11 mouse cellular contexts compared by ENCODE assay signal in genomic region chr9:65577511-65578196, GRCm38 (mm10). TPM values are rescaled to one million over a fixed set of nuclear protein-coding genes. Genes with fewer than 3 reads are reported as not detected.
DNase-seq lines count a peak whose midpoint lies in the region; ATAC-seq and TF ChIP-seq lines count a peak whose summit lies in the region.
"Had no signal": no experiment of that assay in that cellular context is flagged by ENCODE, and none has a peak within 500 bp of the region (broad histone marks: within the 10 kb centered on the region; RNA-seq: fewer than 3 reads in every experiment).

No protein-coding gene starts in this region.

- no peak for DNase-seq in heart, postnatal 10 days
- no peak for DNase-seq in midbrain, embryonic 11.5 days (ENCODE audit: low spot score, missing footprints)
- DNase-seq in midbrain, embryonic 10.5 days (ENCODE audit: low spot score) = no peak
- no peak for DNase-seq in heart, postnatal 0 days (ENCODE audit: low spot score)
- DNase-seq in cerebellum, adult 9-10 months = no peak
- no peak for DNase-seq in spleen, postnatal 14 days (ENCODE audit: low spot score in 2 of 2)
- DNase-seq: thymus, postnatal 14 days had no signal

- H3K9ac ChIP-seq in heart, embryonic 15.5 days = 0 out of 2 replicates have a peak overlapping the region, but pooled peaks have one; percentile 26
- H3K9ac ChIP-seq in midbrain, embryonic 11.5 days (ENCODE audit: low read length) = 0 out of 2 replicates have a peak overlapping the region, but pooled peaks have one; percentile 12
- H3K9ac ChIP-seq in heart, postnatal 0 days (replicated peaks; ENCODE audit: low read depth, low read length) = 0 out of 2 replicates have a peak overlapping the region, but pooled peaks have one; percentile 40
- peak overlapping the region; percentile 54 for H3K9ac ChIP-seq in stomach, embryonic 16.5 days (ENCODE audit: low read length)

- peaks cover 8% of the 10 kb centered on the region for H3K36me3 ChIP-seq in heart, embryonic 15.5 days
- no peaks in the 10 kb centered on the region for H3K36me3 ChIP-seq in midbrain, embryonic 11.5 days (ENCODE audit: control insufficient read depth, insufficient read depth, low read length)
- peaks cover 3% of the 10 kb centered on the region for H3K36me3 ChIP-seq in midbrain, embryonic 10.5 days
- H3K36me3 ChIP-seq in heart, postnatal 0 days (replicated peaks; ENCODE audit: control insufficient read depth, insufficient read depth, low read length) = peaks cover 8% of the 10 kb centered on the region
- 0 out of 2 replicates have a peak, but pooled peaks cover under 1% of the 10 kb centered on the region for H3K36me3 ChIP-seq in stomach, embryonic 16.5 days (ENCODE audit: control insufficient read depth, insufficient read depth, low read length)

- WGBS in heart, embryonic 15.5 days = 83% methylated on average over 4 of the region's 4 CpGs
- 84% methylated on average over 4 of the region's 4 CpGs for WGBS in midbrain, embryonic 11.5 days
- WGBS in midbrain, embryonic 10.5 days = 92% methylated on average over 4 of the region's 4 CpGs
- WGBS in heart, postnatal 0 days = 90% methylated on average over 4 of the region's 4 CpGs
- WGBS in stomach, embryonic 16.5 days = 86% methylated on average over 4 of the region's 4 CpGs

- peak overlapping the region; percentile 86 for H3K27ac ChIP-seq in heart, embryonic 15.5 days
- H3K27ac ChIP-seq in midbrain, embryonic 11.5 days (ENCODE audit: low read depth, low read length) = no peak overlapping the region
- H3K27ac ChIP-seq in midbrain, embryonic 10.5 days (replicated peaks) = no peak overlapping the region; the same call in 1 of the 2 replicates
- peak overlapping the region; percentile 58 for H3K27ac ChIP-seq in heart, postnatal 0 days (ENCODE audit: low read depth)
- peak overlapping the region; percentile 83 for H3K27ac ChIP-seq in stomach, embryonic 16.5 days (ENCODE audit: low read length)

- no peak for TF ChIP-seq CTCF in heart, postnatal 0 days (IDR thresholded peaks at IDR 0.05; ENCODE audit: low read depth)

- no peak overlapping the region for H3K4me3 ChIP-seq in heart, embryonic 15.5 days
- H3K4me3 ChIP-seq in midbrain, embryonic 11.5 days (ENCODE audit: low read depth, low read length) = no peak overlapping the region
- H3K4me3 ChIP-seq in midbrain, embryonic 10.5 days = no peak overlapping the region
- H3K4me3 ChIP-seq in heart, postnatal 0 days (ENCODE audit: low read depth, low read length) = no peak overlapping the region
- peak overlapping the region; percentile 66 for H3K4me3 ChIP-seq in stomach, embryonic 16.5 days (replicated peaks; ENCODE audit: low read length)

- H3K4me2 ChIP-seq in heart, embryonic 15.5 days = peak overlapping the region; percentile 22
- no peak overlapping the region for H3K4me2 ChIP-seq in midbrain, embryonic 11.5 days
- H3K4me2 ChIP-seq in heart, postnatal 0 days (ENCODE audit: low read depth, low read length) = peak overlapping the region; percentile 72; the same call in 1 of the 2 replicates
- peak overlapping the region; percentile 65 for H3K4me2 ChIP-seq in stomach, embryonic 16.5 days (ENCODE audit: low read depth, low read length)

- no peak for ATAC-seq in heart, embryonic 15.5 days (replicated peaks; ENCODE audit: insufficient number of reproducible peaks, insufficient read depth, low FRiP score, low read depth)
- no peak for ATAC-seq in midbrain, embryonic 11.5 days (ENCODE audit: low FRiP score)
- ATAC-seq in heart, postnatal 0 days (ENCODE audit: insufficient read depth, low read depth) = no peak
- no peak for ATAC-seq in stomach, embryonic 16.5 days (ENCODE audit: insufficient read depth, low FRiP score)

- H3K27me3 ChIP-seq in heart, embryonic 15.5 days = no peaks in the 10 kb centered on the region
- no peaks in the 10 kb centered on the region for H3K27me3 ChIP-seq in midbrain, embryonic 11.5 days (ENCODE audit: control insufficient read depth, insufficient read depth, low read length)
- H3K27me3 ChIP-seq in midbrain, embryonic 10.5 days (ENCODE audit: low read depth, poor library complexity, severe bottlenecking) = 0 out of 2 replicates have a peak, but pooled peaks cover 5% of the 10 kb centered on the region
- no peaks in the 10 kb centered on the region for H3K27me3 ChIP-seq in heart, postnatal 0 days (ENCODE audit: control insufficient read depth, insufficient read depth, low read length)
- no peaks in the 10 kb centered on the region for H3K27me3 ChIP-seq in stomach, embryonic 16.5 days (ENCODE audit: control insufficient read depth, insufficient read depth, low read length)

- peaks cover 57% of the 10 kb centered on the region for H3K4me1 ChIP-seq in heart, embryonic 15.5 days (replicated peaks)
- H3K4me1 ChIP-seq in midbrain, embryonic 11.5 days (ENCODE audit: control insufficient read depth, insufficient read depth, low read length) = peaks cover 21% of the 10 kb centered on the region
- peaks cover 55% of the 10 kb centered on the region for H3K4me1 ChIP-seq in midbrain, embryonic 10.5 days
- peaks cover 27% of the 10 kb centered on the region for H3K4me1 ChIP-seq in heart, postnatal 0 days (ENCODE audit: control insufficient read depth, insufficient read depth)
- H3K4me1 ChIP-seq in stomach, embryonic 16.5 days (ENCODE audit: control insufficient read depth, insufficient read depth, low read length) = peaks cover 29% of the 10 kb centered on the region

- no peak for TF ChIP-seq EP300 in heart, postnatal 0 days (IDR thresholded peaks at IDR 0.05; ENCODE audit: low read depth)

- no peaks in the 10 kb centered on the region for H3K9me3 ChIP-seq in heart, embryonic 15.5 days (replicated peaks)
- no peaks in the 10 kb centered on the region for H3K9me3 ChIP-seq in midbrain, embryonic 11.5 days (ENCODE audit: control insufficient read depth, low read length)
- no peaks in the 10 kb centered on the region for H3K9me3 ChIP-seq in midbrain, embryonic 10.5 days (replicated peaks)
- H3K9me3 ChIP-seq in heart, postnatal 0 days (replicated peaks; ENCODE audit: control insufficient read depth, low read length) = no peaks in the 10 kb centered on the region
- H3K9me3 ChIP-seq in stomach, embryonic 16.5 days (replicated peaks; ENCODE audit: control insufficient read depth, low read length) = no peaks in the 10 kb centered on the region
- H3K9me3 ChIP-seq: G1E had no signal

- intact Hi-C loops in heart, postnatal 10 days (cut with DNase I) = loop anchor here (2.0 to 5.0 kb wide), 3 partner anchors 15 to 35 kb away; no protein-coding TSS in a partner anchor

RNA-seq across cellular contexts. Expression of gene Plekho2, which starts 2.2 kb away (rescaled TPM):
- 9.8 and 14.8 TPM in 2 replicates for polyA plus RNA-seq in heart, embryonic 15.5 days (2015; fragmentation: Nextera tagmentation; extraction: Ambion mirVana)
- total RNA-seq in heart, postnatal 10 days (2021) = 10 to 100 TPM; 18.3 to 21.2 TPM
- 8.2 and 9.0 TPM in 2 replicates for polyA plus RNA-seq in midbrain, embryonic 11.5 days (2014; fragmentation: Nextera tagmentation; extraction: Ambion mirVana)
- polyA plus RNA-seq in midbrain, embryonic 10.5 days (2016; fragmentation: Nextera tagmentation; extraction: Ambion mirVana) = 13.4 and 13.9 TPM in 2 replicates
- total RNA-seq in heart, postnatal 0 days (2014; rRNA removed; ENCODE audit: low replicate concordance) = 12.8 and 21.0 TPM in 2 replicates
- polyA plus RNA-seq in heart, postnatal 0 days (2015; fragmentation: Nextera tagmentation; extraction: Ambion mirVana) = 7.6 and 8.3 TPM in 2 replicates
- polyA plus RNA-seq in stomach, embryonic 16.5 days (2015; fragmentation: Nextera tagmentation; extraction: Ambion mirVana) = 21.4 and 23.0 TPM in 2 replicates

RNA-seq across cellular contexts. Expression of gene Pif1, which starts 9.3 kb away (rescaled TPM):
- 9.8 and 12.8 TPM in 2 replicates for polyA plus RNA-seq in heart, embryonic 15.5 days (2015; fragmentation: Nextera tagmentation; extraction: Ambion mirVana)
- total RNA-seq in heart, postnatal 10 days (2021) = 1 to 10 TPM; 1.9 to 2.4 TPM
- 12.0 and 13.6 TPM in 2 replicates for polyA plus RNA-seq in midbrain, embryonic 11.5 days (2014; fragmentation: Nextera tagmentation; extraction: Ambion mirVana)
- 27.8 and 29.3 TPM in 2 replicates for polyA plus RNA-seq in midbrain, embryonic 10.5 days (2016; fragmentation: Nextera tagmentation; extraction: Ambion mirVana)
- total RNA-seq in heart, postnatal 0 days (2014; rRNA removed; ENCODE audit: low replicate concordance) = 7.1 and 32.7 TPM in 2 replicates
- 2.5 and 2.6 TPM in 2 replicates for polyA plus RNA-seq in heart, postnatal 0 days (2015; fragmentation: Nextera tagmentation; extraction: Ambion mirVana)
- 12.2 and 12.7 TPM in 2 replicates for polyA plus RNA-seq in stomach, embryonic 16.5 days (2015; fragmentation: Nextera tagmentation; extraction: Ambion mirVana)
- total RNA-seq: monocyte, adult 5-6 weeks had no signal

RNA-seq across cellular contexts. Expression of gene Rbpms2, which starts 51.8 kb away (rescaled TPM):
- 90.2 and 98.2 TPM in 2 replicates for polyA plus RNA-seq in heart, embryonic 15.5 days (2015; fragmentation: Nextera tagmentation; extraction: Ambion mirVana)
- 10 to 100 TPM; 54.4 to 57.7 TPM for total RNA-seq in heart, postnatal 10 days (2021)
- polyA plus RNA-seq in midbrain, embryonic 11.5 days (2014; fragmentation: Nextera tagmentation; extraction: Ambion mirVana) = 19.7 and 24.0 TPM in 2 replicates
- polyA plus RNA-seq in midbrain, embryonic 10.5 days (2016; fragmentation: Nextera tagmentation; extraction: Ambion mirVana) = 33.2 and 39.4 TPM in 2 replicates
- total RNA-seq in heart, postnatal 0 days (2014; rRNA removed; ENCODE audit: low replicate concordance) = 94.5 and 121 TPM in 2 replicates
- polyA plus RNA-seq in heart, postnatal 0 days (2015; fragmentation: Nextera tagmentation; extraction: Ambion mirVana) = 108 and 117 TPM in 2 replicates
- 20.4 and 22.9 TPM in 2 replicates for polyA plus RNA-seq in stomach, embryonic 16.5 days (2015; fragmentation: Nextera tagmentation; extraction: Ambion mirVana)

RNA-seq across cellular contexts. Expression of gene Ankdd1a, which starts 57.7 kb away (rescaled TPM):
- polyA plus RNA-seq in heart, embryonic 15.5 days (2015; fragmentation: Nextera tagmentation; extraction: Ambion mirVana) = not detected in 2 replicates
- under 1 TPM in 1 of 2 experiments, not detected in 1; 0.22 TPM for total RNA-seq in heart, postnatal 10 days (2021)
- polyA plus RNA-seq in midbrain, embryonic 11.5 days (2014; fragmentation: Nextera tagmentation; extraction: Ambion mirVana) = not detected in 2 replicates
- 0.10 TPM in 1 of 2 replicates, not detected in the other for polyA plus RNA-seq in midbrain, embryonic 10.5 days (2016; fragmentation: Nextera tagmentation; extraction: Ambion mirVana)
- total RNA-seq in heart, postnatal 0 days (2014; rRNA removed; ENCODE audit: low replicate concordance) = not detected in 2 replicates
- not detected in 2 replicates for polyA plus RNA-seq in heart, postnatal 0 days (2015; fragmentation: Nextera tagmentation; extraction: Ambion mirVana)
- polyA plus RNA-seq in stomach, embryonic 16.5 days (2015; fragmentation: Nextera tagmentation; extraction: Ambion mirVana) = 0.19 and 0.65 TPM in 2 replicates
- polyA plus RNA-seq: G1E had no signal

Comparison
In these comparisons a context has a peak if more than half of its experiments do, and no peak if none do; other contexts are left out.
1. H3K27ac ChIP-seq: peak in heart, embryonic 15.5 days (single experiment), heart, postnatal 0 days (single experiment) and stomach, embryonic 16.5 days (single experiment); none in midbrain, embryonic 11.5 days (single experiment) and midbrain, embryonic 10.5 days (single experiment).
2. Peak in every context shown above with its lines, with median percentiles within 50 percentile points of each other: H3K9ac ChIP-seq.